Mouse (Mus musculus): ENCODE results near the gene Papln.

Gene Papln

DNA sequence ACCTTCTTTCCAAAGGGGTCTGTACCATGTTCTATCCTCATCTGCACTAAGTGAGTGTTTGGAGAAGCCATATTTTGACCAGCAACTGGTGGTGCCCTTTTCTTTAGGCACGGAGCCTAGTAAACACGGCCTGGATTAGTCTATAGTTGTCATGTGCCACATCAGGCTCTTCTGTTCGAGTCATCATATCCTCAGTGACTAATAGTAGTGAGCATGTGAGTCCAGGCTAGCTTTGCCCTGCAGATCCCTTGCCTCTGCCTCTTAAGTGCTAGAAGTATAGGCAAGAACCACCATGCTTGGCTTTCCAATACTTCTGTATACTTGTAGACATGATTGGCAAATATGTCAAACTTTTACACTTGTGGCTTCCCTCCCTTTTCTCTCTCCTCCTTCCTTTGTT lies 70.5 kb downstream of the Papln start:
- DNase-seq (ENCODE audit: low spot score): no peak

DNA sequence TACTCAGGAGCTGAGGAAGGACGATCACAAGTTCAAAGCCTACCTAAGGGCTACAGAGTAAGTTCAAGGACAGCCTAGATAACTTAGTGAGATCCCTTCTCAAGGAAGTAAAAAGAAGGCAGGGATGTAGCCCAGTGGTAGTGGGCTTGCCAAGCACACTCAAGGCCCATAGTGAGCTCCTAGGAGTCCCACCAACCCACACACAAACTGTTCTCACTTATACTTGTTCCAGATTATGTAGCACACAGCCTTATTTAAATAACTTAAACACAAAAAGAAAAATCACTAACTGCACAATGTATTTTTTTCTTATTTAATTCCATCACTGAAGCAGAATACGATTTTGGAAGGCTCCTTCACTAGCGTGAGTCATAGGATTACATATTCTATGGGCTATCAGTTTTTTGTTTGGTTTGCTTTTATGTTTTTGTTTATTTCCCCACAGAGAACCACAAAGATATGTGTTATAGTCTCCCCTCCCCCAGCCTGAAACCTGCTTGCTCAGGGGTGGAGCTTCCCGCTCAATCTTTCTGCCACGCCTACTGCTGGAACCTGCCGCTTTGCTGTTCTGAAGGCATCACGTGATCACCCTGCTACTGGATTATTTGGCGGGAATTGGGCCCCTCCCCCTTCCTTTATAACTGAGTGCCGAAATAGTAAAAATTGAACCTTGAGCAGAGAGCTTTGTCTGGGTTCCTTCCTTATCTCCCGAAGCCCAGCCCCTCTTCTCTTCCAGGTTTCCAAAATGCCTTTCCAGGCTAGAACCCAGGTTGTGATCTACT lies 78.2 kb downstream of the Papln start:
- DNase-seq (ENCODE audit: low spot score): no peak
